Mouse (Mus musculus) hindbrain, postnatal 0 days (tissue): ENCODE results near the gene Abhd8. TPM values are rescaled to one million over a fixed set of nuclear protein-coding genes. Genes with fewer than 3 reads are reported as not detected.

Experiments used
- ATAC-seq: fragments of 200-750 bp; cut with Nextera tagmentation; 2 replicates; pipeline ENCODE4 v1.8.0; 2017; ENCODE audit warnings: mild to moderate bottlenecking, moderate TSS enrichment, moderate library complexity
- DNase-seq: peaks from one replicate; pipeline ENCODE4 v3.0.0-alpha.2; 2015; ENCODE audit warnings: low spot score
- H3K27ac ChIP-seq: fragments of 300-500 bp; sonication (generic); 2 replicates; pipeline ENCODE4 v1.5.1; 2014; ENCODE audit warnings: mild to moderate bottlenecking
- H3K27me3 ChIP-seq: fragments of 300-500 bp; sonication (generic); 2 replicates; pipeline ENCODE4 v1.6.1; 2014; ENCODE audit warnings: low read length, mixed read lengths; ENCODE audit not compliant: insufficient read depth
- H3K36me3 ChIP-seq: fragments of 300-500 bp; sonication (generic); 2 replicates; pipeline ENCODE4 v1.6.1; 2014; ENCODE audit warnings: low read length, mixed read lengths; ENCODE audit not compliant: insufficient read depth
- H3K4me1 ChIP-seq: fragments of 300-500 bp; sonication (generic); 2 replicates; pipeline ENCODE4 v1.6.1; 2014; ENCODE audit warnings: antibody characterized with exemption, low read length, mixed read lengths; ENCODE audit not compliant: insufficient read depth
- H3K4me2 ChIP-seq: fragments of 300-500 bp; sonication (generic); 2 replicates; pipeline ENCODE4 v1.6.1; 2014; ENCODE audit warnings: low read depth, mild to moderate bottlenecking, low read length, moderate library complexity, mixed read lengths
- H3K4me3 ChIP-seq: fragments of 300-500 bp; sonication (generic); 2 replicates; pipeline ENCODE4 v1.5.1; 2014; ENCODE audit warnings: low read length
- H3K9ac ChIP-seq: fragments of 300-500 bp; sonication (generic); replicated peaks from 2 replicates; pipeline ENCODE4 v1.6.1; 2014; ENCODE audit warnings: mild to moderate bottlenecking, low read length, moderate library complexity, mixed read lengths
- H3K9me3 ChIP-seq: fragments of 300-500 bp; sonication (generic); 2 replicates; pipeline ENCODE4 v1.6.1; 2016; ENCODE audit warnings: low read length, mixed read lengths
- CTCF ChIP-seq: IDR thresholded peaks from 2 replicates; pipeline ENCODE4 v1.5.1; 2016; ENCODE audit warnings: antibody characterized with exemption, control low read depth, low read depth
- WGBS: fragments of 180-500 bp; shearing (Covaris S2); extraction: QIAGEN DNeasy Blood & Tissue Kit; methylation state at CpG from one replicate; pipeline ENCODE4 v1.1.7; 2014; 5-methylcytosine and 5-hydroxymethylcytosine counted together
- polyA plus RNA-seq: library from polyadenylated mRNA; unstranded; fragments of >200 nt; fragmentation: Nextera tagmentation; extraction: Ambion mirVana; gene quantifications from 2 replicates; pipeline ENCODE4 v1.2.1, GENCODE M21; 2015
- total RNA-seq: library from RNA; depleted of rRNA; stranded (reverse); fragments of >200 nt; gene quantifications from 2 replicates; pipeline ENCODE4 v1.2.3, GENCODE M21; 2014; rRNA removed

Abhd8 gene
- total and polyA plus RNA-seq, 2 experiments from 2014 or later = 195 to 330 TPM

DNA sequence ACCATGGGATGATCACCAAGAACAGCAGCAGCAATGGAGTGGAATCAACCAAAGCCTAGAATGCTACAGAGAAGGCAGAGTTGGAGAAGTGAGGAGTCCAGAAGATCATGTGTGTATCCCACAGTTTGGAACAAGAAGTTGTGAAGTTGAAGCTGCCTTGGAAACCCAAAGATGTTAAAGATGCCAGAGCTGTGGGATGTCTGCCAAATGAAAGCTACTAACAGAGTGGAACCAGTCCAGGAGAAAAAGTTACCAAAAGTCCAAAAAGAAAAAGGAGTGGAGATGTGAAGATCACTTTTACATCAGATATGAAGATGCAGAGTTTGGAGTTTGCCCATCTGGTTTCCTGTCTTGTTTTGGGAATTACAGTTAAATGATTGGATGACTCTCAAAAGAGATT lies 41.3 kb downstream of the Abhd8 start:
- Histone ChIP-seq H3K4me1 (no peaks in the 10 kb centered on the region), H3K4me3 (no peak overlapping the region), H3K4me2 (no peak overlapping the region), H3K9me3 (0 out of 2 replicates have a peak, but pooled peaks cover 7% of the 10 kb centered on the region), H3K27ac (no peak overlapping the region), H3K27me3 (no peaks in the 10 kb centered on the region), H3K36me3 (no peaks in the 10 kb centered on the region), H3K9ac (no peak overlapping the region)
- DNase-seq = no peak
- ATAC-seq = no peak
- TF ChIP-seq CTCF = no peak

DNA sequence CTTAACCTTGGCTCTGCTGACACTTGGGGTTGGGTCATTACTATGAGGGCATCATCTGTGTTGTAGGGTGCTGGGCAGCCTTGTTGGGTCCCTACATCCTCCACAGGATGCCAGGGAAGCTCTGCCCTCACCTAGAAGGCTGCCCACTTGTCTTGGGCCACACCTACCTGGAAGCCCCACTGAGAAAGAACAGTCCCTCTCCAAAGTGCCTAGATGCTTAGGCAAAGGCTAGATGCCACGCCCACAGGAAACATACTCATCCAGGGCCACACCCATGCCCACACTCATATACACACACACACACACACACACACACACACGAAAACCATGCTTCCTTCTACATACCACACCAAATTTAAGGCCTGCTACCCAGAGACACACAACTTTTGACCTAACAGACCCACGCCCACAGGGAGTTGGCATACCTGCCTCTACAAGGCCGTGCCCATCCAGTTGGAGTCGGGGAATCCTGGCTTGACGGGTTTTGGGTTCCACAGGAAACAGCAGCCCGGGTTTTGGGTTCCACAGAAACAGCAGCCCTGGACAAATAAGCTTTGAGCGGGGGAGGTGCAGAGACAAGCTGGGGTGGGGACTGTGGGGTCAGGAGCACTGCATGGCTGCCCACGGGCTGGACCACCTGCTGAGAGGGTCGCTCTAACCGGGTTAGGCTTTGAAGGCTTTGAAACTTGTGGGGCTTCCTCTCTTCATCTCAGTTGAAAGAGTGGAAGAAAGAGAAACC lies 51.8 kb downstream of the Abhd8 start:
- Histone ChIP-seq H3K36me3 (no peaks in the 10 kb centered on the region), H3K4me1 (0 out of 2 replicates have a peak, but pooled peaks cover under 1% of the 10 kb centered on the region), H3K9me3 (no peaks in the 10 kb centered on the region), H3K27me3 (no peaks in the 10 kb centered on the region), H3K4me2 (no peak overlapping the region), H3K27ac (no peak overlapping the region), H3K4me3 (no peak overlapping the region), H3K9ac (no peak overlapping the region)
- 47% methylated on average over 11 of the region's 11 CpGs for WGBS
- no peak for TF ChIP-seq CTCF
- ATAC-seq (no peak), DNase-seq (no peak)

DNA sequence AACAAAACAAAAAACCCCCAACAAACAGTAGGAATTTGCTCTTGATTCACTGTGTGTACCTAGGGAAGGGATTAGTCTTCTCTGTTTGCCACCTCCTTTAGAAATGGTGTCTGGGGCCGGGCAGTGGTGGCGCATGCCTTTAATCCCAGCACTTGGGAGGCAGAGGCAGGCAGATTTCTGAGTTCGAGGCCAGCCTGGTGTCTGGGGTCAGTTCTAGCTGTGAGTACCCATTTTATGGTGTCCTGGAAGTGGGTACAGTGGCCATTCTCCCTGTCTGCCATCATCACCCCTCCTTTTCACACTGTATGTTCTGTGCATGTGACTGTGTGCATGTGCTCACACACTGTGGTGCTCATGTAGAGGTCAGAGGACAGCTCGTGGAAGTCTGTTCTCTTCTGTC lies 55.2 kb downstream of the Abhd8 start:
- no peak overlapping the region for H3K9ac ChIP-seq
- H3K4me2 ChIP-seq = no peak overlapping the region
- no peaks in the 10 kb centered on the region for H3K9me3 ChIP-seq
- no peak overlapping the region for H3K27ac ChIP-seq
- H3K36me3 ChIP-seq = no peaks in the 10 kb centered on the region
- WGBS = 92% methylated on average over 4 of the region's 4 CpGs
- TF ChIP-seq CTCF = no peak
- no peaks in the 10 kb centered on the region for H3K27me3 ChIP-seq
- DNase-seq (no peak), ATAC-seq (no peak)
- H3K4me1 ChIP-seq = peaks cover 9% of the 10 kb centered on the region; the same call in 1 of the 2 replicates
- H3K4me3 ChIP-seq = no peak overlapping the region

DNA sequence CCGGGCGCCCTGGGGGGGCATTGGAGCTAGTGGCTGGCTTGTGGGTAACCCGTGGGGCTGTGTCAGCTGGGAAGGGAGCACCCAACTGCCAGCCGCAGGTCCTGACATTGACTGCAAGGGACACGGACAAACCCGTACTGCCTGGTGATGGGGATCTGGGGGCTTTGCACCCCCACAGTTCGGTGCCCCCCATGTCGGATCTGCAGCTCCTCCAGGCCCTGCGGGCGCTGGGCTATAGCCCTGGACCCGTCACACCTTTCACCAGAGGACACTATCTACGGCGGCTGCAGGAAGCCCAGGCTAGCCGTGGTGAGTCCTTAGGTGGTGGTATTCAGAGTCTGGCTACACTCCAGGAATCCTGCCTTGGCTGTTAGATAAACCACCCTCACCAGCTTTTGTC lies 56.0 kb downstream of the Abhd8 start:
- 95% methylated on average over 14 of the region's 14 CpGs for WGBS
- H3K9me3 ChIP-seq = no peaks in the 10 kb centered on the region
- H3K4me1 ChIP-seq = peaks cover 9% of the 10 kb centered on the region; the same call in 1 of the 2 replicates
- ATAC-seq (no peak), DNase-seq (no peak)
- H3K4me2 ChIP-seq = no peak overlapping the region
- no peaks in the 10 kb centered on the region for H3K27me3 ChIP-seq
- no peak overlapping the region for H3K9ac ChIP-seq
- H3K27ac ChIP-seq = no peak overlapping the region
- H3K4me3 ChIP-seq = no peak overlapping the region
- TF ChIP-seq CTCF = no peak
- no peaks in the 10 kb centered on the region for H3K36me3 ChIP-seq

Other genes starting within 250 kb of the Abhd8 start
- 34.8 and 38.4 TPM in 2 replicates for gene Myo9b, start 190.9 kb downstream of the Abhd8 start, total RNA-seq
- gene Myo9b, start 190.9 kb downstream of the Abhd8 start, polyA plus RNA-seq = 7.8 and 8.6 TPM in 2 replicates
- 24.0 and 48.3 TPM in 2 replicates for gene Haus8, start 190.7 kb downstream of the Abhd8 start, total RNA-seq
- 45.1 TPM in 2 replicates for gene Haus8, start 190.7 kb downstream of the Abhd8 start, polyA plus RNA-seq
- 116 and 119 TPM in 2 replicates for gene Use1, start 96.8 kb downstream of the Abhd8 start, total RNA-seq
- gene Use1, start 96.8 kb downstream of the Abhd8 start, polyA plus RNA-seq = 123 and 129 TPM in 2 replicates
- 11.8 and 12.3 TPM in 2 replicates for gene Ocel1, start 92.4 kb downstream of the Abhd8 start, total RNA-seq
- 5.0 and 5.8 TPM in 2 replicates for gene Ocel1, start 92.4 kb downstream of the Abhd8 start, polyA plus RNA-seq
- 127 and 129 TPM in 2 replicates for gene Nr2f6, start 81.7 kb downstream of the Abhd8 start, total RNA-seq
- gene Nr2f6, start 81.7 kb downstream of the Abhd8 start, polyA plus RNA-seq = 33.8 and 34.1 TPM in 2 replicates
- gene Ushbp1, start 67.9 kb downstream of the Abhd8 start, total RNA-seq = 2.9 and 4.8 TPM in 2 replicates
- 5.1 and 5.3 TPM in 2 replicates for gene Ushbp1, start 67.9 kb downstream of the Abhd8 start, polyA plus RNA-seq
- 75.6 and 103 TPM in 2 replicates for gene Babam1, start 66.8 kb downstream of the Abhd8 start, total RNA-seq
- gene Babam1, start 66.8 kb downstream of the Abhd8 start, polyA plus RNA-seq = 94.7 and 95.0 TPM in 2 replicates
- gene Ankle1, start 57.6 kb downstream of the Abhd8 start, total RNA-seq = 5.1 and 12.0 TPM in 2 replicates
- 5.1 and 5.9 TPM in 2 replicates for gene Ankle1, start 57.6 kb downstream of the Abhd8 start, polyA plus RNA-seq
- gene Mrpl34, start 1.3 kb upstream of the Abhd8 start, total RNA-seq = 77.9 and 127 TPM in 2 replicates
- 155 and 164 TPM in 2 replicates for gene Mrpl34, start 1.3 kb upstream of the Abhd8 start, polyA plus RNA-seq
- 191 and 195 TPM in 2 replicates for gene Dda1, start 5.5 kb upstream of the Abhd8 start, total RNA-seq
- gene Dda1, start 5.5 kb upstream of the Abhd8 start, polyA plus RNA-seq = 241 and 246 TPM in 2 replicates
- gene Ano8, start 22.3 kb upstream of the Abhd8 start, total RNA-seq = 78.6 and 80.5 TPM in 2 replicates
- 4.7 and 5.3 TPM in 2 replicates for gene Ano8, start 22.3 kb upstream of the Abhd8 start, polyA plus RNA-seq
- gene Gtpbp3, start 24.4 kb upstream of the Abhd8 start, total RNA-seq = 36.1 and 58.5 TPM in 2 replicates
- gene Gtpbp3, start 24.4 kb upstream of the Abhd8 start, polyA plus RNA-seq = 12.1 and 15.5 TPM in 2 replicates
- 8.0 and 8.3 TPM in 2 replicates for gene Plvap, start 48.1 kb upstream of the Abhd8 start, total RNA-seq
- gene Plvap, start 48.1 kb upstream of the Abhd8 start, polyA plus RNA-seq = 10.2 and 15.3 TPM in 2 replicates
- 0.58 TPM in 1 of 2 replicates, not detected in the other for gene Ccdc194, start 62.1 kb upstream of the Abhd8 start, total RNA-seq
- 0.13 and 0.34 TPM in 2 replicates for gene Ccdc194, start 62.1 kb upstream of the Abhd8 start, polyA plus RNA-seq
- 14.4 and 27.5 TPM in 2 replicates for gene Bst2, start 73.8 kb upstream of the Abhd8 start, total RNA-seq
- 21.0 and 22.7 TPM in 2 replicates for gene Bst2, start 73.8 kb upstream of the Abhd8 start, polyA plus RNA-seq
- 75.9 and 83.8 TPM in 2 replicates for gene Mvb12a, start 79.3 kb upstream of the Abhd8 start, total RNA-seq
- gene Mvb12a, start 79.3 kb upstream of the Abhd8 start, polyA plus RNA-seq = 83.7 and 85.7 TPM in 2 replicates
- gene Tmem221, start 95.2 kb upstream of the Abhd8 start, total RNA-seq = 1.3 TPM in 1 of 2 replicates, not detected in the other
- gene Tmem221, start 95.2 kb upstream of the Abhd8 start, polyA plus RNA-seq = 0.18 and 0.29 TPM in 2 replicates
- gene Nxnl1, start 102.9 kb upstream of the Abhd8 start, total RNA-seq = not detected in 2 replicates
- 0.20 TPM in 1 of 2 replicates, not detected in the other for gene Nxnl1, start 102.9 kb upstream of the Abhd8 start, polyA plus RNA-seq
- 210 and 238 TPM in 2 replicates for gene Slc27a1, start 105.2 kb upstream of the Abhd8 start, total RNA-seq
- gene Slc27a1, start 105.2 kb upstream of the Abhd8 start, polyA plus RNA-seq = 127 and 152 TPM in 2 replicates
- 344 and 379 TPM in 2 replicates for gene Pgls, start 128.5 kb upstream of the Abhd8 start, total RNA-seq
- gene Pgls, start 128.5 kb upstream of the Abhd8 start, polyA plus RNA-seq = 272 and 275 TPM in 2 replicates
- gene Fam129c, start 134.0 kb upstream of the Abhd8 start, total RNA-seq = 6.0 TPM in 2 replicates
- 3.3 and 4.0 TPM in 2 replicates for gene Fam129c, start 134.0 kb upstream of the Abhd8 start, polyA plus RNA-seq
- gene Colgalt1, start 147.3 kb upstream of the Abhd8 start, total RNA-seq = 95.9 and 121 TPM in 2 replicates
- 55.3 and 56.7 TPM in 2 replicates for gene Colgalt1, start 147.3 kb upstream of the Abhd8 start, polyA plus RNA-seq
- 81.4 and 89.1 TPM in 2 replicates for gene Unc13a, start 208.1 kb upstream of the Abhd8 start, total RNA-seq
- 16.8 and 16.9 TPM in 2 replicates for gene Unc13a, start 208.1 kb upstream of the Abhd8 start, polyA plus RNA-seq
- gene Jak3, start 212.6 kb upstream of the Abhd8 start, total RNA-seq = 14.8 and 15.3 TPM in 2 replicates
- gene Jak3, start 212.6 kb upstream of the Abhd8 start, polyA plus RNA-seq = 7.3 and 7.4 TPM in 2 replicates
- not detected in 2 replicates for gene Insl3, start 225.6 kb upstream of the Abhd8 start, total RNA-seq
- gene Insl3, start 225.6 kb upstream of the Abhd8 start, polyA plus RNA-seq = 1.7 and 3.4 TPM in 2 replicates
- gene B3gnt3, start 238.1 kb upstream of the Abhd8 start, total RNA-seq = 0.42 and 0.50 TPM in 2 replicates
- gene B3gnt3, start 238.1 kb upstream of the Abhd8 start, polyA plus RNA-seq = 0.52 and 0.60 TPM in 2 replicates